Mouse (Mus musculus) heart, postnatal 4 days (tissue): Measurements from ENCODE around the gene Sdha. TPM values are rescaled to one million over a fixed set of nuclear protein-coding genes. Genes with fewer than 3 reads are reported as not detected.

Experiments used
- DNase-seq: peaks from one replicate; pipeline ENCODE4 v3.0.0; 2021
- total RNA-seq, 2 experiments: library from RNA; stranded (reverse); gene quantifications; 2 replicates each; pipeline ENCODE4 v1.2.3; 2021

Gene Sdha
- 1,000 to 10,000 TPM in 1 of 2 experiments, 100 to 1,000 TPM in 1; 966 to 1,001 TPM for total RNA-seq

DNA sequence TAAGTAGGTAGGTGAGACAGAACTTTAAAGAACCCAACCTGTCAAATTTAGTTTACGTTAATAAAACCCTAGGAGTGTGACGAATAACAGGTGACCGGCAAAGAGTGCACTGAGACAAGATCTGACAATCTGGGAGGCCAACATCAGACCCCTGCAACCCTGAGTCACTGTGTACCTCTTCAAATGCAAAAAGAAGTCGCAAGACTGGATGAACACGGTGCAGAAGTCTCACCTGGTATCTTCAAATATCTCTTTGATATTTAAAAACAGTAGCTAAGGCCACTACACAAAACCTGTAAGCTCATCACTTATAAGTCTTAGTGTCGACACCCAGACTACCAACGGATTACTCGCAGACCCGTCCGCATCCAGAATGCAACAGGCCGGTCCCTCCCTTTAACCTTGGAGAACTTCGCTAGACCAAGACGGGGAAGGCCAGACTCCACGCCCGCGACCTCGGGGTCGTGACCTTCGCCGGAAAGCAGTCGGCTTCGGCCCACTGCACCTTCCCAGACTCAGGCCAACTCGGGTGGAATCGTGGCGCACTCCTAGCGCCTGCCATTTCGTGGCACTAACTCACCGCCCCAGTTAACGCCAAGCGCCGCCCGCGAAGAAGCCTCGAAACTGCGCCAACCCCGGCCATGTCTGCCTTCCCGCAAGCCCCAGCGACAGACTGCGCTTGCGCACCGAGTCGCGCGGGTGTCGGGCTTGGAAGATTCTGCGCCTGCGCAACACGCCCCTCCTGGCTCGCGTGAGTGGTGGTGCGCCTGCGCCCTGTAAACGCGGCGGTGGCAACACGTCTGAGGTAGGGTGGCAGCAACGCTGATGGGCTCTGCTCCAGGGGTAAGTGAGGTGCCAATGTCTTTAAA is at the start of gene Sdha, which contains the start of gene Ccdc127:
TSS of gene Sdha (minus strand) at position 715 of the 869 bp plus-strand sequence.
TSS of gene Ccdc127 (plus strand) at position 744 of the 869 bp plus-strand sequence.
- peak; percentile 97 for DNase-seq

GRCm38 (mm10) chr13:74399298-74399839 is 49.3 kb upstream of the Sdha start, which contains the start of gene Ftl1-ps1:
Gene Ftl1-ps1 (plus strand): TSS chr13:74399694.
- DNase-seq = no peak

- no peak for DNase-seq
These were observed 41.1 kb upstream of the Sdha start for GRCm38 (mm10) chr13:74391156-74391555.

GRCm38 (mm10) chr13:74390371-74390990 is 40.4 kb upstream of the Sdha start, which contains the start of gene Zfp72:
Gene Zfp72 (minus strand): TSS chr13:74390836.
- DNase-seq = peak; percentile 71

DNA sequence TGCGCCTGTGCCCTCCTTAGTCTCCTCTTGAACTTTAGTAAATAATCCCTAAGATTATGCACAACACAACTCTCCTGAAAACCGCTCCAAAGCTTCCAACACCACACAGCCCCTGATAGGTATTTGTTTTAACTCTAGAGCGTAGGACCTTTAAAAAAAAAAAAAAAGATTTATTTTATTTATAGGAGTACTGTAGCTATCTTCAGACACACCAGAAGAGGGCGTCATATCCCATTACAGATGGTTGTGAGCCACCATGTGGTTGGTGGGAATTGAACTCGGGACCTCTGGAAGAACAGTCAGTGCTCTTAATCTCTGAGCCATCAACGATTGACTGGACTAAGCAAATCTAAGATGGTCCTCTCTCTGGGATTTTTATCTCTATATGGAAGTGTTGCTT is 39.6 kb upstream of the Sdha start:
- no peak for DNase-seq

- no peak for DNase-seq
These were observed 32.2 kb upstream of the Sdha start for GRCm38 (mm10) chr13:74382289-74382688.

- peak; percentile 21 for DNase-seq
These were observed 31.6 kb upstream of the Sdha start for GRCm38 (mm10) chr13:74381533-74382276.

- DNase-seq = peak; percentile 76
These were observed 13.8 kb upstream of the Sdha start, which contains the start of gene Lrrc14b for GRCm38 (mm10) chr13:74363859-74364235. Gene Lrrc14b (minus strand): TSS chr13:74364005.

DNA sequence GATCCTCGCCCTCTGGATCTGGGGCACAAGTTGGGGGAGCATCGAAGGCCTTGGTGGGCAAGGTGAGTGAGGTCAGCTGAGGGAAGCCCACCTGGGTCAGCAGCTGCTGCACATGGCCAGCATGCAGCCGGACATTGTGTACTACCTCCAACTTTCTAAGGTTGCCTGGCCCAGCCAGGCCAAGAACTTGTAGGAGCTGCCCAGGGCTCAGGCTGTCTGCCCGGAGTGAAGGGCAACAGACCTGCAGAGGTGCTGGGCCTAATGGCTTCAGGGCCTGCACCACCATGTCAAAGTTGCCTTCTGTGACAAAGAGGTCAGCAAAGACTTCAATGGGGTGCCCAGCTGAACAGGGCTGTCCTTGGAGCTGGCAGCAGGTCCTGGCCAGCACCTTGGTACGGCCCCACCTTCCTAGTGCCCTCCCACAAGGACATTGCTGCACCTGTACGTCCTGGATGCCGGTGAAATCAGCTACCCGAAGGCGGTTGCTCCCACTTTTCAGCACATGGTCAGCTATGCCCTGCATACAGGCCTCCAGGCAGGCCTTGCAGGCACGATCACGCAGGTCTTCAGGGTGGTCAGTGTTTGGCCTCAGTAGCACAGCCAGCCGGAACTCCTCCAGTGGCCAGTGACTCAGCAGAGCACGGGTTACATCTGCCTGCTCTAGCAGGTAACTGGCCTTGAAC is 13.2 kb upstream of the Sdha start:
- DNase-seq = no peak

GRCm38 (mm10) chr13:74362218-74362617 is 12.1 kb upstream of the Sdha start:
- DNase-seq = no peak

DNA sequence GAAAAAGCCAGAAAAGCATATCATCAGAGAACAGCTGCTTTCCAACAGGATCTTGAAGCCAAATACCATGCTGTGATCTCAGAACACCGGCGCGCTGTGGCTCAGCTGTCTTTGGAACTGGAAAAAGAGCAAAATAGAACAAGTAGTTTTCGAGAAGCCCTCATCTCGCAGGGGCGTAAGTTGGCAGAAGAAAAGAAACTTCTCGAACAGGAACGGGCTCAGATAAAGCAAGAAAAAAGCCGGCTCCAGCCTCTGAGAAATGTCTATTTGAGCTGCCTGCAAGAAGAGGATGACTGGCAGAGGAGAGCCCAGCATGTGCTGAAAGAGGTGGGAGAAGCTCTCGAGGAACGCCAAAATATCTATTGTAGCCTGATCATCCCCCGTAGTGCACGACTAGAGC is 6.4 kb upstream of the Sdha start:
- DNase-seq = no peak

DNA sequence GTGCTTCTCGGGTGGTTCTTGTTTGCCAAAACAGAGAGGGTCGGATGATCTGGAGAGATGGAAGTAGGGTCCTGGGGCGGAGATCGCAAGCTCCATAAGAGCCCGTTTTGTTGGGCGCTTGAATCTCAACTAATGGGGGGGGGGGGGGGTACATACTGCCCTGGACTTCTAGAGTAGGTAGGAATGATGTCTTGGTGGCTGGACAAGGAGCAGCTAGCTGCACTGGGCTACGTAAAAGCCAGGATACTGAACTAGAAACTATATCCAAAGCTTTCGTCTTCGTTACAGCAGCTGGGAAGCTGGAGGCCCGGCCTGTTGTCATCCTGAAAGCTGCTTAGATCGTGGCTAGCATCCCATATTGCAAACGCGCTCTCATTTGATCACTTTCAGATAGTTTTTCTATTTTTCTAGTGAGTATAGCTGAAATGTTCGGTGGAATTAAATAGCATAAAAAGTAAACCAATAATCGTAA is 391 bp upstream of the Sdha start:
- DNase-seq = peak; percentile 14

DNA sequence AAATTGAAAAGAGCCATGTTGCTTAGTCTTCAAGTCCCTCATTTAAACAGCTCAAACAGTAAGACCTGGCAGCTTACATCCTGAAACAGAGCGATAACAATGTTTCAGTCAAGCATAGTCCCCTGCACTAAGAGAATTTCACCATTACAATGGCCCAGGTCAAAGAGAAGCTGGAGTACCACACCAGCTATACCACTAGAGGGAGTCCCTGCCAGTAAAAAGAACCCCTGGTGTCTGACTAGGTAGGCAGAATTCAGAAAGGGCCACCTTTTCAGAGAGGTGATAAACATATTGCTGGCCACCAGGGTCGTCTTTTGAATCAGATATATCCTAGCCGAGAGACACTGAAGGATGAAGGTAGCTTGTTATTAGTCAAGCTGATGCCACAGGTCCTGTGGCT is 9.0 kb downstream of the Sdha start:
- DNase-seq = peak; percentile 62

- DNase-seq = no peak
These were observed 20.8 kb downstream of the Sdha start for GRCm38 (mm10) chr13:74329321-74329720.

DNA sequence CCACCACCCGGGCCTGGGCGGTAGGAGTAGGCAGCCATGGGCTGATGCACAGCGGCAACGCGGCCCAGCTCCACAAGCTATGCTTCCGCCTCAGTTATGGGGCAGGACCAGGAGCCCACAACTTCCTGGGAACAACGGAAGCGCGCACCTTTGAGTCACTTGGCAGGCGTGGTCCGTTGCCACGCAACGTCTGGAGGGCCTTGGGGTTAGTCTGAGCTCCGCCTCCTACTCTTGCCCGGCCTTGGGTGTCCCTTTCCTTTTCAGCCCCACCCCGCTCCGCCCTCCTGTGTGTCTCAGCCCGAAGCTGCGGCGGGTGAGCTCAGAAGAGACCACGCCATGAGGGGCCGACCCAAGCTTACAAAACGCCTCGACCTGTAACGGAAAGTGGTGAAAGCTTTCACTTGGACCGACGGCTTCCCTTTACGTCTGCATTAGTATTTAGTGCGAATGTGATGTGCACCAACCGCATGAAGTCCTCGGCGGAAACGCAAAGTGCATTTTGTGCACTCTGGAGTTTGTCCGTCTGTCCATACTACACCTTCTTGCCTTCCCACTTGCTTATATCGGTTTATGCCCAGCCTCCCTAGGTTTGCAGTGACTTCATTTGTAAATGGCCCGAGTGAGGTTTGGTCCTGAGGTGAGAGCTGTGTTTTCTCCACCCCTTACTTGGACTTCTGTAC is 32.8 kb downstream of the Sdha start, which contains the start of gene Pdcd6:
TSS of gene Pdcd6 (minus strand) at position 411 of the 680 bp plus-strand sequence.
- DNase-seq = peak; percentile 93

GRCm38 (mm10) chr13:74316789-74317169 is 33.3 kb downstream of the Sdha start:
- DNase-seq = no peak

- DNase-seq = no peak
These were observed 33.7 kb downstream of the Sdha start for GRCm38 (mm10) chr13:74316386-74316785.

GRCm38 (mm10) chr13:74314616-74315015 is 35.5 kb downstream of the Sdha start:
- DNase-seq = no peak

DNA sequence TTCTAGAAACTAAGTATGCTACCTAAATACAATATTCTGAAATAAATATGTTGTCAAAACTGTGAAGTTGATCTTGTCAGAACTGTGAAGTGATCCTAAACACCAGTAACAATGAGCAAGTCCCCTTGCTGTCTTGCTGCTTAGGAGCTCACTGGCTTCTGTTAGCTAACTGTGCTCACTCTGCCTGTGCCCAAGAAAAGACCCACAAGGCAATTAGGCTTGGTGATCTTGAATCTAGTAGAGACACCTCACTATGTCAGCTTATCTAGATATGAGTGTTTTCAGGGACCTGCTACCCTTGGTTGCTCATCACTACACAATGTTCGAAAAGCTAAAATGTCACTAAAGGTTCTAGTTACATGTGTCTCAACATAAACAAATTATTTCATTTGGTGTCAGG is 44.3 kb downstream of the Sdha start:
- no peak for DNase-seq

DNA sequence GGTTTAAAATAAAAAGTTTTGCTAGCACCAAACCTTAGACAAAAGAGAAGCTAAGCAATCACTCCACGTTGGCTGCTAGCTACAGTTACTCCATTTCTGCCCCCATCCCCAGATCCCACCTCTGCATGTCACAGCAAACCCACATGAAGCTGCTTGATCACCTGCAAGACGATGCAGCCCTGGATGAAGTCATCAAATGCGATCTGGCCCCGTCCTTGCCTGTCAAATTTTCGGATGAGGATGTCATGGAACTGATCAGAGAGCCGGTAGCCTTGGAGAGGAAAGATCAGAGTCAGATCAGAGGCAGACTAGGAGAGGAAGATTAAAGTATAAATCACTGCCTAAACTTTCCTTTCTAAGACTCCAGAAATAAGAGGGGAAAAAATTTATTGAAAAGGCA is 44.7 kb downstream of the Sdha start:
- DNase-seq = no peak
